Mouse (Mus musculus) heart, embryonic 15.5 days (tissue): Measurements from ENCODE around the gene Ier2. TPM values are rescaled to one million over a fixed set of nuclear protein-coding genes. Genes with fewer than 3 reads are reported as not detected.

Source experiments
- ATAC-seq: fragments of 200-750 bp; cut with Nextera tagmentation; replicated peaks from 2 replicates; pipeline ENCODE4 v1.8.0; 2017; ENCODE audit warnings: low read depth, moderate TSS enrichment; ENCODE audit not compliant: insufficient number of reproducible peaks, insufficient read depth, low FRiP score
- H3K27ac ChIP-seq: fragments of 300-500 bp; sonication (generic); 2 replicates; pipeline ENCODE4 v1.5.1; 2015; ENCODE audit warnings: mild to moderate bottlenecking, inconsistent platforms
- H3K27me3 ChIP-seq: fragments of 300-500 bp; sonication (generic); 2 replicates; pipeline ENCODE4 v1.6.1; 2015; ENCODE audit warnings: inconsistent platforms
- H3K36me3 ChIP-seq: fragments of 300-500 bp; sonication (generic); 2 replicates; pipeline ENCODE4 v1.6.1; 2015; ENCODE audit warnings: mild to moderate bottlenecking, inconsistent platforms
- H3K4me1 ChIP-seq: fragments of 300-500 bp; sonication (generic); replicated peaks from 2 replicates; pipeline ENCODE4 v1.6.1; 2015; ENCODE audit warnings: inconsistent platforms
- H3K4me2 ChIP-seq: fragments of 300-500 bp; sonication (generic); 2 replicates; pipeline ENCODE4 v1.6.1; 2015; ENCODE audit warnings: inconsistent platforms, mild to moderate bottlenecking, moderate library complexity
- H3K4me3 ChIP-seq: fragments of 300-500 bp; sonication (generic); 2 replicates; pipeline ENCODE4 v1.5.1; 2015; ENCODE audit warnings: mild to moderate bottlenecking, inconsistent platforms
- H3K9ac ChIP-seq: fragments of 300-500 bp; sonication (generic); 2 replicates; pipeline ENCODE4 v1.6.1; 2015; ENCODE audit warnings: mild to moderate bottlenecking, inconsistent platforms
- H3K9me3 ChIP-seq: fragments of 300-500 bp; sonication (generic); replicated peaks from 2 replicates; pipeline ENCODE4 v1.6.1; 2016; ENCODE audit warnings: inconsistent platforms
- WGBS: fragments of 180-500 bp; shearing (Covaris S2); methylation state at CpG from one replicate; pipeline ENCODE4 v1.1.7; 2015; ENCODE audit warnings: mixed read lengths; 5-methylcytosine and 5-hydroxymethylcytosine counted together
- polyA plus RNA-seq: library from polyadenylated mRNA; unstranded; fragments of >200 nt; fragmentation: Nextera tagmentation; extraction: Ambion mirVana; gene quantifications from 2 replicates; pipeline ENCODE4 v1.2.1, GENCODE M21; 2015

Gene Ier2
- polyA plus RNA-seq, 1 experiment from 2014 or later, result 34.9 TPM

- peaks cover 42% of the 10 kb centered on the region for H3K27me3 ChIP-seq
These were observed 46.8 kb downstream of the Ier2 start for GRCm38 (mm10) chr8:84615666-84616485.

GRCm38 (mm10) chr8:84614512-84615223 is 48.0 kb downstream of the Ier2 start:
- H3K4me2 ChIP-seq, result no peak overlapping the region
- peaks cover 42% of the 10 kb centered on the region for H3K27me3 ChIP-seq

More at GRCm38 (mm10) chr8:84615666-84616485, 46.8 kb downstream of the Ier2 start:
- Histone ChIP-seq H3K27ac (no peak overlapping the region), H3K4me3 (no peak overlapping the region), H3K4me2 (no peak overlapping the region), H3K36me3 (no peaks in the 10 kb centered on the region), H3K4me1 (peaks cover 7% of the 10 kb centered on the region; the same call in 1 of the 2 replicates), H3K9me3 (no peaks in the 10 kb centered on the region), H3K9ac (no peak overlapping the region)
- no peak for ATAC-seq
- WGBS, result 41% methylated on average over 22 of the region's 22 CpGs

More at GRCm38 (mm10) chr8:84614512-84615223, 48.0 kb downstream of the Ier2 start:
- 41% methylated on average over 16 of the region's 16 CpGs for WGBS
- Histone ChIP-seq H3K4me1 (peaks cover 7% of the 10 kb centered on the region; the same call in 1 of the 2 replicates), H3K9ac (no peak overlapping the region), H3K27ac (no peak overlapping the region), H3K36me3 (no peaks in the 10 kb centered on the region), H3K4me3 (no peak overlapping the region), H3K9me3 (no peaks in the 10 kb centered on the region)
- ATAC-seq, result no peak

Other genes starting within 250 kb of the Ier2 start
- 40.6 and 47.4 TPM in 2 replicates for gene Trmt1, start 23.5 kb upstream of the Ier2 start, polyA plus RNA-seq
- 10.7 and 14.6 TPM in 2 replicates for gene Nacc1, start 25.0 kb upstream of the Ier2 start, polyA plus RNA-seq
- gene Lyl1, start 38.6 kb upstream of the Ier2 start, polyA plus RNA-seq, result 9.2 and 13.2 TPM in 2 replicates
- 4.5 TPM in 2 replicates for gene G430095P16Rik, start 60.2 kb upstream of the Ier2 start, polyA plus RNA-seq
- 15.0 and 20.8 TPM in 2 replicates for gene Nfix, start 137.5 kb upstream of the Ier2 start, polyA plus RNA-seq
- gene Dand5, start 160.0 kb upstream of the Ier2 start, polyA plus RNA-seq, result 5.8 and 6.4 TPM in 2 replicates
- gene Gadd45gip1, start 168.7 kb upstream of the Ier2 start, polyA plus RNA-seq, result 45.3 and 46.5 TPM in 2 replicates
- 107 and 123 TPM in 2 replicates for gene Rad23a, start 177.8 kb upstream of the Ier2 start, polyA plus RNA-seq
- gene Calr, start 184.1 kb upstream of the Ier2 start, polyA plus RNA-seq, result 525 and 658 TPM in 2 replicates
- gene Farsa, start 194.1 kb upstream of the Ier2 start, polyA plus RNA-seq, result 44.5 and 62.5 TPM in 2 replicates
- gene Syce2, start 209.3 kb upstream of the Ier2 start, polyA plus RNA-seq, result 23.0 and 32.6 TPM in 2 replicates
- gene Gcdh, start 231.1 kb upstream of the Ier2 start, polyA plus RNA-seq, result 36.4 and 40.1 TPM in 2 replicates
- 1.1 and 4.9 TPM in 2 replicates for gene Klf1, start 239.1 kb upstream of the Ier2 start, polyA plus RNA-seq
- 4.3 and 7.3 TPM in 2 replicates for gene Dnase2a, start 245.7 kb upstream of the Ier2 start, polyA plus RNA-seq